ENCODE assay signal across 9 mouse cellular contexts in the genomic region with DNA sequence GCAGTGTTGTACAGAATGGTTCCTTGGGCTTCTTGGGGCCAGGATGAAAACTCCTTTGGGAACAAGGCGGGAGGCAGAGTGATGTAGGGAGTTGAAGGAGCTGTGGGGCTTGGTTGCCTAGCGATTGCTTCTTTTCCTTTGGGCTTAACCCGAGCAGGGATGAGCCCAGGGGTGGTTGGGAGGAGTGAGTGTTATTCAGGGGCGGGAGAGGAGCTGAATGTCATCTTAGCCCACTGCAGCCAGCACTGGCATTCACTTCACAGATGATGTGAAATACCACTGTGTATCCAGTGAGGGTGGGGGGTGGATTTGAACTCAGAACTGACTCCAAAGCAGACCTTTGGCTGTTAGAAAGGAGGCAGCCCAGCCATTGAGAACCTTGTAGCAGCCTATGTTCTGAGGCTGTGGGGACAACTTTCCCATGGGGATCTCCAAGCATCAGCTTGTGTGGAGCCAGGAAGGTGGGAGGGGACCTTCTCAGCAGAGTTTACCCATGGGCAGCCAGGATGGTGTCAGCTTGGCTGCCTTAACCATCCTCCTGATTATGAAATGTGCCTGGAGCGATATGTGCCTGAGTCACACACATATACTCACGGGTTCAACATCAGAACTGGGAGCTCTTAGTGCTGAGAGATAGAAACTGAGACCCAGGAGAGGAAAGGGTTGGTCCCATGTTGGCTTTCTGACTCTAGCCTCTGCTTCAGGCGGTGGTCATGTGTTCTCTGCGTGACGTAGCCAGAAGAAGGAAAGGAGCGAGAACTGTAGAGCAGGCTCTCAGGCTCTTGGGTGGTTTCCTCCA. TPM values are rescaled to one million over a fixed set of nuclear protein-coding genes. Genes with fewer than 3 reads are reported as not detected.
DNase-seq lines count a peak whose midpoint lies in the region; ATAC-seq lines count a peak whose summit lies in the region.
"Had no signal": no experiment of that assay in that cellular context is flagged by ENCODE, and none has a peak within 500 bp of the region (broad histone marks: within the 10 kb centered on the region; RNA-seq: fewer than 3 reads in every experiment).

No protein-coding gene starts in this region.

- H3K4me3 ChIP-seq in kidney, embryonic 16.5 days (ENCODE audit: low read length) = no peak overlapping the region
- peak overlapping the region; percentile 79 for H3K4me3 ChIP-seq in hindbrain, embryonic 12.5 days
- no peak overlapping the region for H3K4me3 ChIP-seq in midbrain, embryonic 15.5 days

- H3K4me1 ChIP-seq in kidney, embryonic 16.5 days (ENCODE audit: insufficient read depth, low read length) = peaks cover 31% of the 10 kb centered on the region
- peaks cover 81% of the 10 kb centered on the region for H3K4me1 ChIP-seq in hindbrain, embryonic 12.5 days
- H3K4me1 ChIP-seq in midbrain, embryonic 15.5 days = peaks cover 54% of the 10 kb centered on the region

- ATAC-seq in kidney, embryonic 16.5 days (ENCODE audit: low FRiP score, low TSS enrichment) = no peak
- no peak for ATAC-seq in hindbrain, embryonic 12.5 days (ENCODE audit: low FRiP score)
- ATAC-seq in midbrain, embryonic 15.5 days (replicated peaks) = no peak

- no peak overlapping the region; the same call in 1 of the 2 replicates for H3K9ac ChIP-seq in kidney, embryonic 16.5 days (replicated peaks; ENCODE audit: low read length)
- H3K9ac ChIP-seq in hindbrain, embryonic 12.5 days = peak overlapping the region; percentile 83
- no peak overlapping the region for H3K9ac ChIP-seq in midbrain, embryonic 15.5 days

- H3K27ac ChIP-seq in kidney, embryonic 16.5 days (ENCODE audit: low read length) = no peak overlapping the region
- peak overlapping the region; percentile 88 for H3K27ac ChIP-seq in hindbrain, embryonic 12.5 days
- H3K27ac ChIP-seq in midbrain, embryonic 15.5 days = no peak overlapping the region
- H3K27ac ChIP-seq: liver, embryonic 14.5 days had no signal

- H3K4me2 ChIP-seq in kidney, embryonic 16.5 days (replicated peaks; ENCODE audit: low read depth, low read length) = peak overlapping the region; percentile 93
- peak overlapping the region; percentile 83 for H3K4me2 ChIP-seq in hindbrain, embryonic 12.5 days (replicated peaks)
- H3K4me2 ChIP-seq in midbrain, embryonic 15.5 days = peak overlapping the region; percentile 88

- H3K9me3 ChIP-seq in kidney, embryonic 16.5 days (ENCODE audit: low read length) = no peaks in the 10 kb centered on the region
- no peaks in the 10 kb centered on the region for H3K9me3 ChIP-seq in hindbrain, embryonic 12.5 days (replicated peaks)
- H3K9me3 ChIP-seq in midbrain, embryonic 15.5 days = no peaks in the 10 kb centered on the region

- WGBS in kidney, embryonic 16.5 days = 77% methylated on average over 10 of the region's 10 CpGs
- WGBS in hindbrain, embryonic 12.5 days = 63% methylated on average over 10 of the region's 10 CpGs
- WGBS in midbrain, embryonic 15.5 days = 59% methylated on average over 10 of the region's 10 CpGs

- H3K27me3 ChIP-seq in kidney, embryonic 16.5 days (ENCODE audit: insufficient read depth, low read length) = no peaks in the 10 kb centered on the region
- H3K27me3 ChIP-seq in hindbrain, embryonic 12.5 days = no peaks in the 10 kb centered on the region
- H3K27me3 ChIP-seq in midbrain, embryonic 15.5 days (replicated peaks) = no peaks in the 10 kb centered on the region

- H3K36me3 ChIP-seq in kidney, embryonic 16.5 days (ENCODE audit: insufficient read depth, low read length) = no peaks in the 10 kb centered on the region
- H3K36me3 ChIP-seq in hindbrain, embryonic 12.5 days = peaks cover 20% of the 10 kb centered on the region
- H3K36me3 ChIP-seq in midbrain, embryonic 15.5 days (replicated peaks) = no peaks in the 10 kb centered on the region

- no peak for DNase-seq in kidney, postnatal 25 days
- peak; percentile 81 for DNase-seq in brain, adult 2 months (ENCODE audit: low read depth, low spot score)
- DNase-seq in retina, postnatal 1 day = no peak
- no peak for DNase-seq in urinary bladder, postnatal 10 days (ENCODE audit: low spot score)
- no peak for DNase-seq in thymus, adult 18-20 months

RNA-seq across cellular contexts. Expression of gene Kcnj9, which starts 15.3 kb away (rescaled TPM):
- not detected in 2 replicates for polyA plus RNA-seq in kidney, embryonic 16.5 days (2015; fragmentation: Nextera tagmentation; extraction: Ambion mirVana)
- 1.2 and 2.0 TPM in 2 replicates for polyA plus RNA-seq in hindbrain, embryonic 12.5 days (2016; fragmentation: Nextera tagmentation; extraction: Ambion mirVana)
- 5.6 and 5.9 TPM in 2 replicates for polyA plus RNA-seq in midbrain, embryonic 15.5 days (2015; fragmentation: Nextera tagmentation; extraction: Ambion mirVana)

RNA-seq across cellular contexts. Expression of gene Atp1a2, which starts 15.9 kb away (rescaled TPM):
- 1.7 and 2.4 TPM in 2 replicates for polyA plus RNA-seq in kidney, embryonic 16.5 days (2015; fragmentation: Nextera tagmentation; extraction: Ambion mirVana)
- polyA plus RNA-seq in hindbrain, embryonic 12.5 days (2016; fragmentation: Nextera tagmentation; extraction: Ambion mirVana) = 13.7 and 16.1 TPM in 2 replicates
- polyA plus RNA-seq in midbrain, embryonic 15.5 days (2015; fragmentation: Nextera tagmentation; extraction: Ambion mirVana) = 56.5 and 63.1 TPM in 2 replicates

RNA-seq across cellular contexts. Expression of gene Kcnj10, which starts 27.2 kb away (rescaled TPM):
- polyA plus RNA-seq in kidney, embryonic 16.5 days (2015; fragmentation: Nextera tagmentation; extraction: Ambion mirVana) = 1.2 and 1.6 TPM in 2 replicates
- 0.53 and 0.83 TPM in 2 replicates for polyA plus RNA-seq in hindbrain, embryonic 12.5 days (2016; fragmentation: Nextera tagmentation; extraction: Ambion mirVana)
- 1.8 TPM in 2 replicates for polyA plus RNA-seq in midbrain, embryonic 15.5 days (2015; fragmentation: Nextera tagmentation; extraction: Ambion mirVana)

RNA-seq across cellular contexts. Expression of gene Igsf8, which starts 52.4 kb away (rescaled TPM):
- polyA plus RNA-seq in kidney, embryonic 16.5 days (2015; fragmentation: Nextera tagmentation; extraction: Ambion mirVana) = 60.2 and 69.7 TPM in 2 replicates
- 147 and 159 TPM in 2 replicates for polyA plus RNA-seq in hindbrain, embryonic 12.5 days (2016; fragmentation: Nextera tagmentation; extraction: Ambion mirVana)
- 66.2 and 77.2 TPM in 2 replicates for polyA plus RNA-seq in midbrain, embryonic 15.5 days (2015; fragmentation: Nextera tagmentation; extraction: Ambion mirVana)

RNA-seq across cellular contexts. Expression of gene Atp1a4, which starts 55.6 kb away (rescaled TPM):
- polyA plus RNA-seq in kidney, embryonic 16.5 days (2015; fragmentation: Nextera tagmentation; extraction: Ambion mirVana) = 0.05 TPM in 1 of 2 replicates, not detected in the other
- polyA plus RNA-seq in hindbrain, embryonic 12.5 days (2016; fragmentation: Nextera tagmentation; extraction: Ambion mirVana) = not detected in 2 replicates
- 0.05 TPM in 1 of 2 replicates, not detected in the other for polyA plus RNA-seq in midbrain, embryonic 15.5 days (2015; fragmentation: Nextera tagmentation; extraction: Ambion mirVana)
